Mouse (Mus musculus) gastrocnemius, postnatal 36 days (tissue): ENCODE data around the gene Tmprss6. TPM values are rescaled to one million over a fixed set of nuclear protein-coding genes. Genes with fewer than 3 reads are reported as not detected.
A peak's percentile ranks its signal among the peaks of the same experiment; 100 is the strongest.

ENCODE experiments used
- DNase-seq, 2 experiments: peaks; one replicate each; pipeline ENCODE4 v3.0.0; 2022
- intact Hi-C: fragments of 180-260 bp; cut with DNase I; formaldehyde crosslinking; loops from one replicate; pipeline ENCODE4 v1.15.1; 2025
- total RNA-seq, 2 experiments: library from RNA; stranded (reverse); gene quantifications; 2 replicates each; pipeline ENCODE4 v1.2.3; 2021

Gene Tmprss6
- total RNA-seq, 2 experiments from 2014 or later = not detected

- peak; percentile 53 for DNase-seq
- intact Hi-C loops = loop anchor here (5.0 kb wide), 2 partner anchors 62 to 132 kb away; no protein-coding TSS in a partner anchor
These were observed 18.6 kb downstream of the Tmprss6 start for GRCm38 (mm10) chr15:78449694-78450418.

DNA sequence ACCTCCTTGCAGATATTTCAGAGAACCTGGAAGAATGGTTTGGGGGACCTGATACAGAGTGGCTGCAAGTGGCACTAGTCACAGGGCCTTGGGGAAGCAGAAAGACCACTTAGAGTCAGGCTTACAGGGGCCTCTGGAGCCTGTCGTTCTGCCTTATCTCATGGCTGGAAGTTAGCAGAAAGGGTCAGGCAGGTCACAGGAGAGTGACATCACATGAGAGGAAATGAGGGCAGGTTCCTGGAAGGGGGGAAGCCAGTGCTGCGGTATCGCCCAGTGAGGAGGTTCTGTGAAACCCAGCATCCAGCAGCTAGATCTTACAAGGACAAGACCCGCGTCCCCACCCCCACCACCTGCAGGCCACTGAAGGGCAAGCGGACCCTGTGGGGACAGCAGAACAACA is 19.3 kb downstream of the Tmprss6 start:
- DNase-seq = no peak
- intact Hi-C loops = loop anchor here (5.0 kb wide), 2 partner anchors 63 to 133 kb away; no protein-coding TSS in a partner anchor

GRCm38 (mm10) chr15:78447746-78448535 is 20.5 kb downstream of the Tmprss6 start:
- intact Hi-C loops = loop anchor here (1.0 to 5.0 kb wide), 3 partner anchors 64 to 134 kb away; no protein-coding TSS in a partner anchor
- peak; percentile 96 to 98 for DNase-seq

GRCm38 (mm10) chr15:78447121-78447520 is 21.3 kb downstream of the Tmprss6 start:
- intact Hi-C loops = loop anchor here (1.0 to 5.0 kb wide), 3 partner anchors 65 to 135 kb away; no protein-coding TSS in a partner anchor
- DNase-seq = no peak

DNA sequence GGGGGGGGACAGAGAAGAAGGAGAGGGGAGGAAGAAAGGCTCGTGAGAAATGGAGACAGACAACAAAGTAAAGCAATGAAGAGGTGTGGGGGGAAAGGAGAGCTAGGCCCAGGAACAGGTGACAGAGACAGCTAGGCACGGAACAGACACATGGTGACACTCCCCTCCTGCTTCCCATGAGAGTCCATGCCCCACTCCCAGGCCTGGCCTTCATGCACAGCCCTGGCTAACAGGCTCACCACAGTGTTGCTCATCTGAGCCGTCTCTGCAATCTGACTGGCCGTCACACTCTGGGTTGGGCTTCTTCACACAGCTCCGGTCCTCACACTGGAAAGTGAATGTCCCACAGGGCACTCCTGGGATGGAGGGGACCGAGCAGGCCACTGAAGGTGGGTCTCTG is 24.6 kb downstream of the Tmprss6 start:
- intact Hi-C loops = no loop called here
- DNase-seq = no peak

- intact Hi-C loops = no loop called here
- no peak for DNase-seq
These were observed 26.2 kb downstream of the Tmprss6 start for GRCm38 (mm10) chr15:78442231-78442630.

- DNase-seq = no peak
- intact Hi-C loops = no loop called here
These were observed 29.5 kb downstream of the Tmprss6 start for GRCm38 (mm10) chr15:78438973-78439372.

DNA sequence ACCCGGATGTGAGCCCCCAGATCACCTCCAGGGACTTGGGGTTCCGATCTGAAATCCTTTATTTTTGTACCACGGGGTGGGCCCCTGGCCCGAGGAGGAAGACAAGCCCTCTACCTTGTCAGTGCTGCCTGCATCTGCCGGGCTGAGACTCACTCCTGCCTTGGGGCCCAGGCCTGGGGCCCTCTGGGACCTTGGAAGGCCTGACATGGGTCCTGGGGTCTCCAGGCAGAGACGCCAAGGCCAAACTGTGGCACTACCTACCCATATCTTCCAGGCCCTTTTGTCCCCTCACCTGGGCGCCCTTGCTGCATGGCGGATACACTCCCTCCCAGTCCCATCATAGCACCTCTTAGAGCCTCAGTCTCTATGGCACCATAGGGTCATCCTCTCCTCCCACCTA is 29.9 kb downstream of the Tmprss6 start:
- intact Hi-C loops = no loop called here
- DNase-seq = no peak

DNA sequence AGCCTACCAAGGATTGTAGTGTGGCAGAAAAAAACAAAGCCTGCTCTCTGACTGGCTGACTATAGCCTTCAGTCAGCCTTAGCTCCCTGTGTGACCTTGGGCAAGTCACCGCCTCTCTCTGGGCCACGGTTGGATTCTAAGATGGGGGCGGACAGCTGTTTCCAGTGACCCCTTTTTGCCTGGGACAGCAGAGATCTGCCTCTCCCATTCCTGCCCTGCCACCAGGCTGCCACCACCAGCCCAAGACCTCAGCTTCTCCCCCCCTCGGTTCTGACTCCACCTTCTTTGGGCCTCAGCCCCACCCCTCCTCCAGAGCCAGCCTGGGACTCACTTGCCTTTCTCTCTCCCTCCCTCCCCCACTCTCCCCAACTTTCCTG is 30.4 kb downstream of the Tmprss6 start:
- intact Hi-C loops = no loop called here
- no peak for DNase-seq

DNA sequence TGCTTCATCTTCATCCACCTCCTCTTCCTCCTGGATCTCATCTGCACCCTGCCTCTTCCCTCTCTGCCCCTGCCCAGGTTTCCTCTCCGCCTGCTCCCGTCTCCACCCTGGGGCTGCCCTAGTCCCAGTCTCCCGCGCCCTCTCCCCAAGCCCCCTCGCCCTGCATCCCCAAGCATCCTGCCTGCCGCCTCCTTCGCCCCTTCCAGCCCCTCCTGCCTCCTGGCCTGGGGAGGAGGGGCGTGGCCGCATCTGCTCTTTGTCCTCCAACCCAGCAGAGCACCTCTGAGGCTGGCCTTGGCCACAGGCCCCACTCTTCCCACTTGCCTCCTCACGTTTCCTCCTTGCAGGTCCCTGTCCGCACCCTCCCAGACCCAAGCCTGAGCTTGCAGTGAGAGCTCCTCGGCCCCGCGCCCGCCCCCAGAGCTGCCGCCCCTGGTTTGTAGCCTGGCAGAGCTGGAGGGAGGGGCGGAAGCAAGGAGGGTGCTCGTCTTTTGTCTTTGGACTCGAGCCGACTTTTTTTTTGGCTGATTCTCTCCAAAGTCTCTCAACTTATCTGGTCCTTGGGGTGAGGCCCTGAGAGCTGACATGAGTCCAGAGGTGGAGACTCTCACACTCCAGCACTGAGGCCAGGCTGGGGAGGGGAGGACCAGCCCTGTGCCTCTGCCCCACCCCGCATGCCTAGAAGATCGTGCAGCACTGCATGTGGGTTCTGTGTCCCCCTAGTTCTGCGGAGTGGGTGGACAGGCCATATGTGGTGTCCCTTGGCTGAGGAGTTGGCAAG is 31.0 kb downstream of the Tmprss6 start:
- peak; percentile 34 to 58 for DNase-seq
- intact Hi-C loops = no loop called here

- intact Hi-C loops = no loop called here
- DNase-seq = peak; percentile 80 to 84
These were observed 31.8 kb downstream of the Tmprss6 start for GRCm38 (mm10) chr15:78436380-78437192.

GRCm38 (mm10) chr15:78435681-78436080 is 32.8 kb downstream of the Tmprss6 start:
- intact Hi-C loops = no loop called here
- no peak for DNase-seq

GRCm38 (mm10) chr15:78434896-78435520 is 33.4 kb downstream of the Tmprss6 start:
- intact Hi-C loops = no loop called here
- DNase-seq = no peak

GRCm38 (mm10) chr15:78431541-78432121 is 36.8 kb downstream of the Tmprss6 start:
- DNase-seq = no peak
- intact Hi-C loops = no loop called here

DNA sequence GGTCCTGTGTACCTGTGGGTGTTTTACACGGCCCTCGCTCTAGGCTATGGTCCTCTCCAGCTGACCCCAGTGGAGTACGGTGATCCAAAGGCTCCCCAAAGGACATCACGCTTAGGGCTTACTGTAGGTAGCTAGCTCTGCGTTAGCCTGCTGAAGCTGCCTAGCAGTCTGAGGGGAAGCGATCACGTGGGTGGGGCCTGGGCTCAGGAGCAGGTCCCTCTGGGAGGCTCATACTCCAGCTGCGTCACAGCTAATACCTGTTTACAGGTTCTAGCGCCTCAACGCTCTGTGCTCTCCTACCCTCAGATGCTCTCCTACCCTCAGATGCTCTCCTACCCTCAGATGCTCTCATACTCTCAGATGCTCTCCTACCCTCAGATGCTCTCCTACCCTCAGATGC is 37.6 kb downstream of the Tmprss6 start:
- DNase-seq = no peak
- intact Hi-C loops = no loop called here

- no peak for DNase-seq
- intact Hi-C loops = no loop called here
These were observed 38.4 kb downstream of the Tmprss6 start for GRCm38 (mm10) chr15:78429871-78430622.

DNA sequence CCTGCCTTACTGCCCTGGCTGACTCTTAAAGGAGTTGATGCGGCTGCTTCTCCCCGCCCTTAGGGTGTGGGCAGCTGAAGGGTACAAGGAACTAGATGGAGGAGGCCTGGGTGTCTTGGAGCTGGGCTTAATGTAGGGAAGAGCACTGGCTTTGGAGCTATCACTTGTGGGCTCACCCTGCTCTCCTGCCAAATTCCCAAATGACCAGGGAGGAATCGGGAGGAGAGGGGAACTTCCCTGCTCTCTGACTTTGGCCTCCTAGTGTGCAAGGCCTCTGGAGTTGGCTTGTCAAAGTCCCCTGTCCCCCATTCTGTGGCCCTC is 39.3 kb downstream of the Tmprss6 start:
- DNase-seq = peak in 1 of 2 experiments; percentile 59
- intact Hi-C loops = no loop called here

DNA sequence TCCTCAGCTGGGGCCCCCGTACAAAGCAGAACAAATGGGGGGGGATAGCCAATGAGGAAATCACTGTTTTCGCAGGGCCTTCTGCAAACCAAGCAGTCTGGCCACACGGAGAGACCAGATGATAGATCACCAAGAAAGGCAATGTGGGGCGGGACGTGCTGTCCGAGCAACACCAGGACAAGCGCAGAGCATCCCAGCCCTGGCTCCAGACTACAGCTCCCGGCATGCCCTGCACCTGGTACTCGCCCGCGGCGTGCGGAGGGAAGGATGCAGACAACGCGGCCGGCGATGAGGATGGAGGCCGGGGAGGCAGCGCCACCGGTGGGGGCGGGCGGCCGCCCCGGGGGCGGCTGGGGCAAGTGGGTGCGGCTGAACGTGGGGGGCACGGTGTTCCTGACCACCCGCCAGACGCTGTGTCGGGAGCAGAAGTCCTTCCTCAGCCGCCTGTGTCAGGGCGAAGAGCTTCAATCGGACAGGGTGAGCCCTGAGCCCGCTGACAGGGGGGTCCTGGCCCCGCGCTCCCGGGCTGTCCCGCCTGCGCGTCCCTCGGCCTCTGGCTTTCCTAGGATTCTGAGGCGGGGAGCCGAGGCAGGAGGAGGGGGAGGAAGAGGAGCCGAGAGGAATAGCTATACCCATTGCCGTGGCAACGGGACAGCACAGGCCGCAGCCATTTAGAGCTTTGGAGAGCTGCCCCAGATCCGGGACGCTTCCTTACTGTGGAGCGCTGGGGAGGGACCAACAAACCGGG is 39.9 kb downstream of the Tmprss6 start, which contains the start of gene Kctd17:
TSS of gene Kctd17 (plus strand) at position 174 of the 748 bp plus-strand sequence.
- intact Hi-C loops = loop anchor here (1.0 kb wide), 1 partner anchor 25 kb away; no protein-coding TSS in a partner anchor
- peak; percentile 67 to 74 for DNase-seq
